Mouse (Mus musculus): ENCODE measurements around the gene Ppil2.
A peak's percentile ranks its signal among the peaks of the same experiment; 100 is the strongest.

Ppil2 gene

GRCm38 (mm10) chr16:17102630-17103220 lies 8.3 kb downstream of the Ppil2 start:
- DNase-seq (ENCODE audit: low read depth, low spot score): no peak

GRCm38 (mm10) chr16:17096938-17097337 lies 14.1 kb downstream of the Ppil2 start:
- DNase-seq (ENCODE audit: low read depth, low spot score): no peak

GRCm38 (mm10) chr16:17088346-17088745 lies 22.7 kb downstream of the Ppil2 start:
- no peak for DNase-seq (ENCODE audit: low read depth, low spot score)

GRCm38 (mm10) chr16:17086669-17087193 lies 24.3 kb downstream of the Ppil2 start:
- no peak for DNase-seq (ENCODE audit: low read depth, low spot score)

- no peak for DNase-seq (ENCODE audit: low read depth, low spot score)
Observed at GRCm38 (mm10) chr16:17086241-17086640, 24.8 kb downstream of the Ppil2 start.

- DNase-seq (ENCODE audit: low read depth, low spot score): no peak
Observed at GRCm38 (mm10) chr16:17085636-17086035, 25.4 kb downstream of the Ppil2 start.

GRCm38 (mm10) chr16:17082121-17082792 lies 28.8 kb downstream of the Ppil2 start:
- no peak for DNase-seq (ENCODE audit: low read depth, low spot score)

GRCm38 (mm10) chr16:17078101-17078500 lies 33.0 kb downstream of the Ppil2 start:
- DNase-seq (ENCODE audit: low read depth, low spot score): no peak

- no peak for DNase-seq (ENCODE audit: low read depth, low spot score)
Observed at GRCm38 (mm10) chr16:17076869-17077268, 34.2 kb downstream of the Ppil2 start.

- no peak for DNase-seq (ENCODE audit: low read depth, low spot score)
Observed at GRCm38 (mm10) chr16:17076301-17076700, 34.8 kb downstream of the Ppil2 start.

- no peak for DNase-seq (ENCODE audit: low read depth, low spot score)
Observed at GRCm38 (mm10) chr16:17073000-17073399, 38.1 kb downstream of the Ppil2 start.

- no peak for DNase-seq (ENCODE audit: low read depth, low spot score)
Observed at GRCm38 (mm10) chr16:17070716-17071115, 40.3 kb downstream of the Ppil2 start.

- peak; percentile 69 for DNase-seq (ENCODE audit: low read depth, low spot score)
Observed at GRCm38 (mm10) chr16:17069511-17070443, 41.3 kb downstream of the Ppil2 start, which contains the start of gene Ypel1. TSS of gene Ypel1 (plus strand) at chr16:17069696.

GRCm38 (mm10) chr16:17067552-17067951 lies 43.5 kb downstream of the Ppil2 start:
- no peak for DNase-seq (ENCODE audit: low read depth, low spot score)

- DNase-seq (ENCODE audit: low read depth, low spot score): no peak
Observed at GRCm38 (mm10) chr16:17062338-17062737, 48.7 kb downstream of the Ppil2 start.

GRCm38 (mm10) chr16:17055584-17055983 lies 55.5 kb downstream of the Ppil2 start:
- peak; percentile 36 for DNase-seq (ENCODE audit: low read depth, low spot score)

GRCm38 (mm10) chr16:17053903-17054302 lies 57.2 kb downstream of the Ppil2 start:
- DNase-seq (ENCODE audit: low read depth, low spot score): no peak

- no peak for DNase-seq (ENCODE audit: low read depth, low spot score)
Observed at GRCm38 (mm10) chr16:17052087-17052486, 59.0 kb downstream of the Ppil2 start.

GRCm38 (mm10) chr16:17049886-17050285 lies 61.2 kb downstream of the Ppil2 start:
- no peak for DNase-seq (ENCODE audit: low read depth, low spot score)

GRCm38 (mm10) chr16:17045287-17045686 lies 65.8 kb downstream of the Ppil2 start:
- DNase-seq (ENCODE audit: low read depth, low spot score): no peak

- no peak for DNase-seq (ENCODE audit: low read depth, low spot score)
Observed at GRCm38 (mm10) chr16:17044320-17044719, 66.7 kb downstream of the Ppil2 start.

- DNase-seq (ENCODE audit: low read depth, low spot score): no peak
Observed at GRCm38 (mm10) chr16:17041417-17041816, 69.6 kb downstream of the Ppil2 start.
